Mouse (Mus musculus): ENCODE results near the gene Myo1g.

GRCm38 (mm10) chr11:6504226-6504625, 16.5 kb downstream of the Myo1g start:
- TF ChIP-seq CTCF (IDR thresholded peaks at IDR 0.05; ENCODE audit: extremely low read depth, insufficient read depth, insufficient read length, insufficient replicate concordance), result no peak
- no peak for TF ChIP-seq POLR2A (IDR thresholded peaks at IDR 0.05; ENCODE audit: low read depth, low read length)
